Mouse (Mus musculus): Measurements from ENCODE around the gene Gclc. TPM values are rescaled to one million over a fixed set of nuclear protein-coding genes. Genes with fewer than 3 reads are reported as not detected.

The Gclc gene
- total RNA-seq, 4 experiments from 2014 or later, result 45.7 to 50.4 (median 49.4) TPM

DNA sequence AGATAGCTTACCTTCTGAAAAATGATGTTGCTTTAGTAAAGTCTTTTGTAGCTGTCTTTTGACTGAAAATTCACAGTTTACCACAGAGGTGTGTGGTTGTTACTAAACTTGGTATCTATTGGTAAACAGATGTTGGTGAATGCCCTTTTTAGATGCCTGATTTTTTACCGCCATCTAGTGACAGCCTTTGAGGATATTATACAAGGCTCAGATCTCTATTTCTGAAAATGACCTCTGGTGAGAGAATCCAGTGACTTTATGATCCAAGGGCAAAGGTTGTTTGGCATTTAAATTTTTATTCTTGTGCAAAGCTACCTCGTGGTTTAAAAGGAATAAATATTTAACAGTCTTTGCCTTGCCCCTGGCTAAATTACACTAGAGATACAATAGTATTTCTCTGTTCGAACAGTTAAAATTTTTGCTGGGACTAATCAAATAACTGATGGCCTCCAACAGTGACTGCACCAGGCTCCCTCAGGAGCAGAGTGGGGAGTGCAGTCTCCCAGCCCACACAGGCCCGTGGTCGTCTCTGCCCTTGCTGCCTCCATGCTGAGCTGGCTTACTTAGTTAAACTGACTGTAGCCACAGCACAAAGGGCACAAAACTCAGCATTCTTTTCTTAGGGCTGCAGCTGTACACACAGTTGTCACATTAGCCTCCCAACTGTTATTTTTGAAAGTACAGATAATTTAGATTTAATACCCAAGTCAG is 27.3 kb downstream of the Gclc start:
- DNase-seq (ENCODE audit: low spot score in 2 of 2), result no peak

DNA sequence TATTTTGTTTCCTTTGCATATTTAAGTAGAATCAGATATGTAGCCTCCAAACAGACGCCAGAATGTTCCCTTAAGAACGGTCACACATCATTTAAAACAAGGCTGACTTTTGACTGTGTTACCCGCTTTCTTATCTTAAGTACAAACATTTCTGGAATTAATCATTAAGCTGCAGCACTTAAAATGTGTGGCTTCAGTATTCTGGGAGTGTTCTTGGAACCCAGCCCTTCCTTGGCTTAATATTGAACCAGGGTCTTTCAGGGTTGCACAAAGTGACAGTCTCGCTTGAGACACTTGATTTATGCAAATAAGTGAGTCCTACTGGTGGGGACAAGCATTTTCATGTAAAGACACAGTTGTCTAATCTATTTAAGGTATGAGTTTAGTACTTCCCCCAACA is 27.9 kb downstream of the Gclc start:
- DNase-seq (ENCODE audit: low spot score in 2 of 2), result no peak

DNA sequence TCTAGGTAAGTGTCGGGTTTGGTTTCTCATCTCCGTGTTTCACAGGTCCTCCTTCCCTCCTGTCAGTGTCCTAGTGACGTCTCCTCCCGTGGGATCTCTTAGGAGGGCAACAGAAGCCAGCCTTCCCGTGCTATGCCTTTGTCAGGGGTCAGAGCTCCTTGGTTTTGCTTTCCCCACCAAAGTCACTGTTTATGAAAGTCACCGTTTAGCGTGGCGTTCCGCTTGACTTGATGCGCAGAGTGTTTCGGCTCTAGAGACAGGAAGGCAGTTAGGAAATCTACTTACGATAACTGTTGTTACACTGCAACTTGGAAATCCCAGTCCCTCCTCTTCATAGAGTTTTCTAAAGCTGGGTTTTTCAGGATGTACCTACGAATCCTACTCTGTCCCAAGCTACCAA is 28.7 kb downstream of the Gclc start:
- DNase-seq (ENCODE audit: low spot score in 2 of 2), result no peak

DNA sequence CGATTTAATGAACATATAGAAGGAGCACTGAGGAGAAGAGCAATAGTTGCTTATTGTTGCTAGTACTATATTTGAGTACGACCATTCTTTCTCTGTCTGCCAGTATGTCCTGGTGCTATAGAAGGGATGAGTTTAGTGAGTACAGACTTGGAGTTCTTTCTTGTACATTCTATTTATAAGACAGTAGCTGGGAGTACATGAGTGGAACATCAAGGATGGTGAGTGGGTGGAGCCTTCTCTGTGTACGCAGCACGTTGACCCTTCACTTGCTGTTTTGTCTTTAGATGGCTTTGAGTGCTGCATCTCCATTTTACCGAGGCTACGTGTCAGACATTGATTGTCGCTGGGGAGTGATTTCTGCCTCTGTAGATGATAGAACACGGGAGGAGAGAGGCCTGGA is 31.1 kb downstream of the Gclc start:
- no peak for DNase-seq (ENCODE audit: low spot score in 2 of 2)

DNA sequence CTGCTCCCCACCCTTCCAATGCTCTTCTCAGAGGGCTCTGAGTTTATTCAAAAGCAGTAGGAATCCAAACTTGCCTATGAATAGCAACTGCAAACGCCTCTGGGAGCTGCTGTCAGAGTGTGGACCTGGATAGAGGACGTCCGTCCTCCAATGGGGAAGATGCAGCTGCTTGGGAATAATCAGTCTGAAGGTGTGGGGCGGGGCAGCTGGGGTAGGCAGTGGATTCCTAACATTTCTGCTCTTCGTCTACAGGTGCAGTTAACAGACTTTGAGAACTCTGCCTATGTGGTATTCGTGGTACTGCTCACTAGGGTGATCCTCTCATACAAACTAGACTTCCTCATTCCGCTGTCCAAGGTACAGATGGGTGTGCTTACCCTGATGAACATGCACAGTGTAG is 33.6 kb downstream of the Gclc start:
- no peak for DNase-seq (ENCODE audit: low spot score in 2 of 2)

DNA sequence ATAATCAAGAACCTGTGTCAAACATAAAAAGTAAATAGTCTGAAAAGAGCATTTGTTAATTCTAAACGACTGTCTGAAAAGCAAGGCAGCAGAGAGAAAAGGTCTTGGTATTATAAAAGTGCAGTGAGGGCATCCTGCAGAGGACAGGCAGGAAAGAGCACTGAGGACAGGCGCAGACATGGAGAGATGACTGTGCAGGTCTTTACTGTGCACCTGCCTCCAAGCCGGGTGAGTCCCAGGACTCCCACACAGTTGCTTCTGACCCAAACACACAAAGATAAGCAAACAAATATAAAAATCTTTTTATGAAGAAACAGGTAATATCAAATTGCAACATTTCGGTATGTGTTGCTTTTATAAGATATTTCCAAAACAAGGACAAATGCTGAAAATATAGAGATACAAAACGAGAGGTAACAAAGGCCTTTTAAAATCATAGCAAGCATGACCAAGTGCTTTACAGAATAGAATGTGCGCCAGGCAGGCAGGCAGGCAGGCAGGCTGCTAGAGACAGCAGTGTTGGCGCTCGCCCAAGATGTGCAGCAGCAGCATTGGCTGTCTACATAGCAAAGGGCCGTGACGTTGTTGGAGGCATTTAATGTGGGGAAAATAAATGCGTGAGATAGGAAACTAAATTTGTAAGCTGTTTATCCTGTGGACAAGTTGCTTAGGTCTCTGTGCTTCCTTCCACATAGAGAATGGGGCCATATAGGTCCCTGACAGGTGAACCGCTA is 35.4 kb downstream of the Gclc start:
- DNase-seq (ENCODE audit: low spot score in 2 of 2), result no peak

DNA sequence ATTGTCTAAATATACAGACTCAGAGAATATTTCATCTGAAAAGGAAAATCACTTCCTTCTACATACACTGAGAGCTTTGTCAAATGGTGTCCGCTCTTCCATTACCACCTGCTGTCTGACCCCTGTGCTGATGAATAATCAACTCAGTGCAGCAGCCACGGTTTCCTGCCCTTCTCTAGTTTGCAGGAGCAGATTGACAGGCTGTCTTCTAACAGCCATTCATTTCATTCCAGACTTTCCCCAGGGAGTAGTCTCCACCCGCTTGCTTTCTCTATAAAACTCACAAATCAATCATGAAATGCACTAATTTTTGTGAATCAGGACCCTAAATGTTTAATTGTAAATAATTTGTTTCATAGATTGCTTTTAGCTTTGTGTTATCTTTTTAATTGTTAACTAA is 39.5 kb downstream of the Gclc start:
- no peak for DNase-seq (ENCODE audit: low spot score in 2 of 2)

DNA sequence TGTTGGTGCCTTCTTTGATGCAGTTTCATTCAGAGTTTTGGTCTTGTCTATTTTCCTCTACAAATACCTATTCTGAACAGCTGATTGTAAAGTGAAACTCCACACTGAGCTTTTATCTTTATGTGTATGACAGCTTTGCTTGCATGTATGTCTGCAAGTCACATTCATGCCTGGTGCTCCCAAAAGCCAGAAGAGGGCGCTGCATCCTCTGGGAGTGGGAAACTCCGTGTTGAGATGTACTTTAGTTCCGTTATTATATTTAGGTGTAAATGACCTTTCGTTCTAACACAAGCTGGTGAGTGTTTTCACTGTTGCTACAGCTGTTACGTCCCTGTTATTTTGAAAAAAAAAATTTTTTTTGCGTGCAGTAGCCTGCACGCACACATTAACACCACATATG is 48.1 kb downstream of the Gclc start:
- no peak for DNase-seq (ENCODE audit: low spot score in 2 of 2)

DNA sequence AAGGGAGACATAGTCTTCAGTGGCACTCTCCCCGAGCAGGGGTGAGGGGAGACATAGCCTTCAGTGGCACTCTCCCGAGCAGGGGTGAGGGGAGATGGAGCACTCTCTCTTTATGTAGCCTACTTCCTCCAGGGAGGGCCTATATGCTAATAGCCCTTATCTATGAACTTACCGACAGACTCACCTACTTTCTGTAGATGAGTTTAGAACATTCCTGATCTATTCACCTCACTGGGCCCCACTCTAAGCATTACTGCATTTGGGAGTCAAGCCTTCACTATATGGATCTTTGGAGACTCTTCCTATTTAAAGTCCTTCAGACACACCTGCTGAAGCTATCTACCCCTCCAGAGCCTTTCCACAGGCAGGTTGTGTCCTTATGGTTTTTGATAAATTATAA is 52.1 kb downstream of the Gclc start:
- no peak for DNase-seq (ENCODE audit: low spot score in 2 of 2)

DNA sequence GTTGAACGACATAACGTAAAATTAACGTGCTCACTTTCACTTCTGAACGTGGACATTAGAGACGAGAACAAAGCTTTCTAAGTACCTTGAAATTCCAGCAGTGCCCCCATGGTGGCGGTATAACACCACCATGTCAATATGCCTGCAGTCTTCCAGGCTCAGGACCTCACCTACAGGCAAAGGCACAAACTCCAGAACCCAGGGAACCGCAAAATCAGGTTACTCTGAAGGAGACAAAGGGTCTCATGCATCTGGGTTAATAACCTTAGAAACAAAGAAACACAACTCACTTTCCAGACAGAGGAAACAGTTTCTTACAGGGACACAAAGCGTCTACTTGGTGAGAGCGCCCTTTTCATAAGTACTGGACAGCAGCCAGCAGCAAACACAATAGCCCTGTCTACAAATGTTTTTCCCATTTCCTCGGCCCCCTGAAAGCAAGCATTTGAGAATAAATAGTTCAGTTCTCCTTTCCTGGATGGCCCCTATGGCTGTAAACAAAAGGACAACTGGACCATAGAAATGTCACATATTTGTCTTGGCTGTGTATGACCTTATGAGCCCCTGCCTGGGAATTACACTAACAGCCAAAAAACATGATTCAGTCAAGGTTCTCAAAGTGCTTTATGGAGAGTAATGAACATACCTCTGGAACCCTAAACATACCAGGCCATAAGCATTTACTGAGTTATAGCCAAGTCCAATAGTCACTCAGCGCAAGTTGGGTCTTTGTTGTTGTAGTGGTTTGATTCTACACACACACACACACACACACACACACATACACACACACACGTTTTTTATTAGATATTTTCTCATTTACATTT is 52.7 kb downstream of the Gclc start:
- peak; percentile 73 to 84 for DNase-seq (ENCODE audit: low spot score in 2 of 2)

DNA sequence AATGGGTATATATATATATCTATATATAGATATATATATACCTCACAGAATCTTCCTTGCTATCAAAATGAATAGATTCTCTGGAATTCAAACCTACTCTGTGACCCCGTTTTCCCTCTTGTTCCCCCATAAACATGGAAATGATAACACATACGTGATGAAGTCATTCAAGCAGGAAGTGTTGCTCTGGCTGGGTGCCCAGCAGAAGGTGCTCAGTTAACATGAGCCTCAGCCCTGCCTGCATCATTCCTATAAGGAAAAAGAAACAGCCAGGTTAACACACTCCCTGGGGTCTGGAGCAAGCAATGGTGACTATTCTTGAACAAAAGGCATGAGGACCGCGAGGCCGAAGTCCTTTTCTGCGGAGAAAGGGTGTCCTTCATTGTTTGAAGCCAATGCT is 54.1 kb downstream of the Gclc start:
- no peak for DNase-seq (ENCODE audit: low spot score in 2 of 2)

DNA sequence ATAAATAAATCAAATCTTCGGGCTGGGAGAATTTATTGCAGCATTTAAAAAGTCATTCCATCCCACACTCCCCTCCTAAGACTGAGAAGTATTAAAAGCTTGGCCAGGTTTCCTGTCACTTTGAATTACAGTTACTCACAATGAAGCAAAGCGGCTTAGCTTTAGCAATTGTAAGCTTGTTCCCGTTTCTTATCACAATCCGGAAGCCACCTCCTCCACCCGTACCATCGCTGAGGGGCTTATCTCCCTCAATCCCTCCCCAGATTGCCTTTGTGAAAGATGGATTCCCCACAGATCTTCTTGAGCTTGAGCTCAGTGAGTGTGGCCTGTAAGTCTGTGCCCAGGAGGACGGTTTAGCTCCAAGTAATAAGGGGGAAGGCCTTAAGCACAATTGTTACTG is 64.5 kb downstream of the Gclc start:
- DNase-seq (ENCODE audit: low spot score in 2 of 2), result no peak

DNA sequence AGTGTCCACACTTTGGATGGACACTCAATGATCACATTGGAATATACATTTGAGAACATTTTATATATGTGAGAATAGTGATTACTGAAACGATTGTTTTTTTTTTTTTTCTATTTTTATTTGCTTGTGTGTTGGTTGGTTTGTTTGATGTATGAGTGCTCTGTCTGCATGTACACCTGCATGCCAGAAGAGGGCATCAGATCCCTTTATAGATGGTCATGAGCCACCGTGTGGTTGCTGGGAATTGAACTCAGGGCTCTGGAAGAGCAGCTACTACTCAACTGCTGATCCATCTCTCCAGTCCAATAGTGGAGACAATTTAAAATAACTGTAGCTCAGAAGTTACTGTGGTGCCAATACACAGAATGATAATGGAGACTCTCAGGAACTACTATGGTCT is 65.0 kb downstream of the Gclc start:
- DNase-seq (ENCODE audit: low spot score in 2 of 2), result no peak

DNA sequence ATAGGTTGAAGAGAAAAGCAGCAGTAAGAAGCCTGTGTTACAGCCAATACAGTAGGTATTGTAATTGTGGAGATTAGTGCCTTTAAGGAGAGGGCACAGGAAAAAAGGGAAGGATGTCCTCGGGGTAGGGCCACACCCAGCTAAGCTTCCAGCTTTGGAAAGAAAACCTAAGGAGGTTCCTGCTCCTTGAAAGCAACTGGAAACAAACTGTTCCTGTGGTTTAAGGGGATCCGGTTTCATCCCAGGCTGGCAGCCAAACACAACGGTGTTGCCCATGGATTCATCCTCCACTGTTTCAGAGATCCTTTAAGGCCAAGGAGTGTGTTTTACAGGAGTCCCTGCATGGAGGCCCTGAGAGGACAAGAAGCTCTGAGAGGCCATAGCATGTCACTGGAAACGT is 66.5 kb downstream of the Gclc start:
- no peak for DNase-seq (ENCODE audit: low spot score in 2 of 2)

DNA sequence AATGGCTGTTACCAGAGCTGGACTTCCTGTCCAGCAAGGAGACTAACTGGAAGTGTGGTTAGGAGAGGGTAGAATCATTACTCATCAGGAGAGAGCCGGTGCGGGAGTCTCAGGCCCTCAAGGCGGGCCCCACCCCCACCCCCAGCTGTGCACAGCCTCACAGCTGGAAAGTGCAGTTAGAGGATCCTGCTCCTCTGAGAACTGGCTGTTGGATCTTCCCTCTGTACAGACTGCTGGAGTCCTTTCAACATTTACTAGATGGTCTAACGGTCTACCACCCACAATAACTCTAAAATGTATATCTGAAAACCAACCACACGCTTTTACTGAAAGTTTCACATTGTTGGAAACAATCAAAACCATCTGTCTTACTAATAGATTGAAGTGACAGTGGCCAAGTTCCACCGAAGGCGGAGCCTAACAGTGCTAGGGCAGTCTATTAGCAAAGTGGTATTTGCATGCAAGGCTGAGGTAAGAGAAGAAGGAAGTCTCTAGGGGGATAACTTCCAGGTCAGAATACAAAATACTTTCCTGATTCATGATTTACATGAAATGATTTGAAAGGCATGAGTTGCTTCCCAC is 71.1 kb downstream of the Gclc start:
- DNase-seq (ENCODE audit: low spot score in 2 of 2), result no peak

DNA sequence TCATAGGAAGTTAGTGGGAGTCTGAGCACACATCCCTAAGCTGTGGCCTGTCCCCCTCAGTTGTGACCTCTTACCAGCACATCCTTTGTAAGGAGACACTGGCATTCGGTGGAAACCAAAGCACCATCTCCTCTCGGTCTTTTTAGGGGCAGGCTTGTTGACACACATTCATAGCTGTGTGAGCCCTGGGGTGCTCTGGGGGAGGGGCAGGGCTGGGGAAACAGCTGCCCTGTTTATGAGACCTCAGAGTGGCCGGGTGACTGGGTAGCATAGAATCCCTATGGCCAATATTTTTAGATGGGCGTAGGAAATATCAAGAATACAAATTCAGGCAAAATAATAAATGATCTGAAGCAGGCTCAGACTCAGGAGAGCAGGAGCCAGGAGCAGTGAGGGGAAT is 71.9 kb downstream of the Gclc start:
- DNase-seq (ENCODE audit: low spot score in 2 of 2), result no peak

DNA sequence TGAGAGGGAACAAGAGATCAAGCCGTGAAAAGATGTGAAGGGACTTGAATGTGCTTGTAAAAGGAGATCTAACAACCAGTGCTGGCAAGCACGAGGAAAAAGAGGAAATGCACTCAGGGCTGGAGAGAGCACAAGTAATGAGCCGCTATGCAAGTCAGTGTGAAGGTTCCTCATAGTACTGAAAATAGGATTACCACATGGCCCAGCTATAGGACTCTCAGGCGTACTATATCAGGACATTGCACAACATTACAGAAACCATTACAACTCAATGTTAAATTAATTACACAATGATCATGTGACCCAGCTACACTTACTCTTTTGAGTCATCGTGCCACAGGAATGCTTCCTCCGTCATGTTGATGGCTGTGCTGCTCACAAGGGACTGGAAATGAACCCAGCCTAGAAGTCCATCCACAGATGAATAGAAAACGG is 74.2 kb downstream of the Gclc start:
- no peak for DNase-seq (ENCODE audit: low spot score in 2 of 2)

DNA sequence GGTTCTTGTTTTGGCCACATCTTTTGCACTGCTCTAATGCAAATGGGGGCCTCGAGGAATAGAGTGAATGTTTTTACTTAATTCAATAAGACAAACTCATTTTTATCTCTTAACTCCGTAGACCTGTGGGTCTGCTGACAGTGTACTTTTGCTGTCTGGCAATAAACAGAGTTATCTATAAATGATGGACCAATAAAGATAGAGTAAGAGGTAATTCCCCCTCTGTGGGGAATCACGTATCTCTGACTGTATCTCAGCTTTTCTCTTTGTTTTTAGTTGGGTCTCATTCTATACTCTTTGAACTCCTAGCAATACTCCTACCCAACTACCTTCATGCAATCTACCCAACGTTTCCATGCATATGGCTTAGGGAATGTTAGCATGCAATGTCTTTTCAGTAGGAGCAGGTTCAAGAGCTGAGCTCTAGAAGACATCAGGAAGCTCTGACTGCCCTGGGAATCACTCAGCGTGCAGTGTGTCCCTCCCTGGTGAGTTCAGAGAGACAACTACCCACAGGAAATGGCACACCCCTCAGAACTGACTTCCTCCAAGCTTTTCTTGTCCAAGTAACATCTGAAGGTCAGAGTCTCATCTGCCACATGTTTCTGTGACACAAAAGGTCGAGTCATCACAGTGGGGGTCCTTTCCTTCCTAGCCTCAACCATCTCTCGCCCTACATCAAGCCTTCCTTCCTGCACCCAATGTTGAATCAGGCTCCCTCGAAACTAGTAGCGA is 80.1 kb downstream of the Gclc start:
- DNase-seq (ENCODE audit: low spot score in 2 of 2), result no peak

DNA sequence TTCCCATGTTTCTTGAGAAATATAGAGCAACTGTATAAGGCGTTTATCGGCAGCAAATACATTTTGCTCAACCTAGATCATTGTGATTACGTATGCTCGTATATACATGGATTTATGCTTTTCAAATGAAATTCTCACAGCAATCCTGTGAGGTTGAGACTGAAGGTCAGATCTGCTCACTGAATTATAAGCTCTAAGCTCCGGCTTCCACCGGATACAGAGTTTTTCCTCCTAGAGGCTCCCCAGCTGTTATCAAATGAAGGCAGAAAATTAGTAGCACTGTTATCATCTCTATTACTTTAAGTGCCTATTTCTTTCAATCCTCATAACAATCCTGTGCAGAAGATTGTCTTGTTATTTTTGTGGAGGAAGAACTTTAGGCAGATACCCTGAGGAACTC is 80.8 kb downstream of the Gclc start:
- DNase-seq (ENCODE audit: low spot score in 2 of 2), result no peak

DNA sequence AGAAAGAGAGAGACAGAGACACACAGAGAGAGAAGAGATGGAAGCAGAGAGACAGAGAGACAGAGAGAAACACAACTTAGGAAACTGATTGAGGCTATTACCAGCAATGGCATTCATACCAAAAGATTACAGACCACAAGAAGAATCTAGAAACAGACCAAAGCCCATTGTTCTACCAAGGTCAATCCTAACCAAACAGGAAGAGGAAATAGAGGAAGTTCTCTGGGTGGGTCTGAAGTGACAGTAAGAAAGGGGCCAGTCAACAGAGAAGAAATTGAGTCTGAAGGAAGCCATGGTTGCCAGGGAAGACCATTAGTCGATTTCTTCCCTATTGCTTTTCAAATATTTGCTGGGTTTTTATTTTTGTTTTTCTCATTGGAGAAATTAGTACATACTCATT is 81.4 kb downstream of the Gclc start:
- DNase-seq (ENCODE audit: low spot score in 2 of 2), result no peak

DNA sequence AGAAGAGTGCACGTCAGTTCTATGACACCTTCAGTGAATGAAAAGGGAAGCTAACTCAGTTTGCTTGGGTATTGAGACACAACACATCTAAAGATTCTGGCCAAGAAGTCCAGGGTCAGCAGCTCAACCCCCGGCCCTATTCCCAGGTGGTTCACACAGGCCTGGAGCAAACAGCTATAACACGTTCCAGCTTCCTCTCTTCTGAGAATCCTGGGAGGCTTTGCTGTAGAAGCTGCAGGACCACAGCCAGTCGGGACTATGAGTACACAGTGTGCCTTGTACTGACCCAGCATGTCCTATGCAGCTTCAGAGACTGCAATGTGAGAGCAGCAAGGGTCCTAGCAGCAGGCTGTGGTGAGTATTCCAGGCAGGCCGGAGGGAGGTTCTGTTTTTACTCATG is 84.3 kb downstream of the Gclc start:
- DNase-seq (ENCODE audit: low spot score in 2 of 2), result no peak

All from left cerebral cortex, adult 8-10 months (tissue).